Mouse (Mus musculus): Measurements from ENCODE around the gene Bace2.
A peak's percentile ranks its signal among the peaks of the same experiment; 100 is the strongest.

The Bace2 gene

GRCm38 (mm10) chr16:97356499-97357187 is at the start of gene Bace2:
Gene Bace2 (plus strand): TSS chr16:97356742.
- peak; percentile 25 for DNase-seq

DNA sequence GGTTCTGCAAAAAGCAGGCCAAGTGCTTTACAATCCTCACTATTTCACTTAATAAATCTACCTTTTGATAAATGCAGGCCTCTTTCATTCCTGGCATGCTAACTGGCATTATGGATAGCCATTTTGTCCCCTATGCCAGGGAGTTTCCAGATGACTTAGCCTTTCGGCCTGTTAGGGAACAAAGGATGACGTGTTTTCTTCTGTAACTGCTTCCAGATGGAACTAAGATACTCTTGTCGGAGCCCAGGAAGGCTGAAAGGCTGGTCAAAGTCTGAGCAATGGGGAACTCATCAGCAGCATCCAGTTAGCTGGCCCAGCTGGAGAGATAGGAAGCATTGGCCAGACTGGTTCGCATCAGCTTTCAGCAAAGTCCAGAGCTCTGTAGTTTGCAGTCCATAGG is 48.9 kb upstream of the Bace2 start:
- no peak for DNase-seq

DNA sequence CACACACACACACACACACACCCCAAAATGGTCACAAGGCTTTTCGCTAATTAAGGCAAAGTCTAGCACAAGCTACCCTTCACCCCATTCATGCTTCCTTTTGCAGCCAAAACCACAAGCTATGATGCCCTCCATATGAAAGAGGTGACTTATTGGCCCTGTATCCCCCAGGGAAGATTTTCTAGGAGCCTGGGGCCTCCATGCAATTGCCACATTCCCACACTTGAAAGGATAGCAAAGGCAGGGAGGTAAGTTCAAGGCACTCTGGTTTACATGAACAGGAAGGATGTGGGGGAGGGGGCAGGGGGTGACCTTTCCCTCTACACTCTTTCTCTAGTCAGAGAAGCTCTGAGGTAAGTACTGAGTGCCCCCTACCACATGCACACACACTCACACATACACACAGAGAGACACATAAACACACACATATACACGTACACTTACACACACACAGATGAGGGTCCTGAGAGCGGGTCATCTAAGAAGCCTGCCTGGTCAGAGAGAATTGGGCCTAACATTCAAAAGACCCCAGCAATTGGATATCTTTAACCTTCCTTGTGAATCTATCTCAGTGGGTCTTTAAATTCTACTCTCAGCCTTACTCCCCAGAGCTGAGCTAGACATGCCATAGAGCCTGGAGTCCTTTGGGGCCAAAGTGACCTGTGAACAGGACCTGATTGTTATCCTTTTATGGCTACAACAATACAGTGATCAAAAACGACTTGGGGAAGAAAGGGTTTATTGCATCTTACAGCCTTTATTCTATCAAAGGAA is 46.6 kb upstream of the Bace2 start:
- peak; percentile 27 for DNase-seq

- peak; percentile 9 for DNase-seq
Observed at GRCm38 (mm10) chr16:97310570-97310846, 46.0 kb upstream of the Bace2 start.

GRCm38 (mm10) chr16:97312960-97313686 is 43.4 kb upstream of the Bace2 start:
- peak; percentile 76 for DNase-seq

DNA sequence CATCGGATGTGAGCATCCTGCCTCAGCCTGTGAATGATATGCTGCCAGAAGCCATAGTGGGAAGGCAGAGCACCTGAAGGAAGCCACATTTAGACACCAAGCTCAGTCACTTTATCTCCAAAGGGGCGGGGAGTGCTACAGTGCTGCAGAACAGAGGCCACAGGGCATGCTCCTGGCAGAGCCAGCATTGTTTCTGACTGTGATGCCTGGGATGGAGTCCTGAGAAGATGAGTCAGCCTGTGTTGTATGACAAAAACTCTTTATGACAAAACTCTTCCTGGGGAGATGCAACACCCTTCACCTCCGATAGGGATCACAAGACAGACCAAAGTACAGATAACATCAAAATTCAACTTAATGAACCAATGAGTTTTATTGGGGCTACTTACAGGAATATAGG is 35.0 kb upstream of the Bace2 start:
- no peak for DNase-seq

GRCm38 (mm10) chr16:97322604-97323003 is 33.9 kb upstream of the Bace2 start:
- DNase-seq, result no peak

- DNase-seq, result peak; percentile 45
Observed at GRCm38 (mm10) chr16:97325975-97326374, 30.6 kb upstream of the Bace2 start.

DNA sequence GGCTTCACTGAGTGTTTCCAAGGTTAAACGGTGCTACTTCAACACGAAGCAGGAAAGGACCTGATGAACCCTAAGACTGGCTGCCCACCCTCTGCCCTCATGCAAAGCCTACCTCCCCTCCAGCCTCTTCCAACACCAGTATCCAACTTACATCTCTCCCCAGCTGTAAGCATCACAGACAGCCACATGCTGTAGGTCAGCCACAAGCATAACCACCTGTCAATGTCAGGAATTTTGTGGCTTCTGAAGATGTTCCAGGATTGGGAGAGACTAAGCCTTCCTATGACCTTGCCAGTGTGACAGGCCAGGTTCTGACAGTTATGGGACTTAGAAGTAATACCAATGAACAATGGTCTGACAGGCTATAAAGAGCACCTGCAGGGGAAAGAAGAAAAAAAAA is 27.9 kb upstream of the Bace2 start:
- DNase-seq, result no peak

DNA sequence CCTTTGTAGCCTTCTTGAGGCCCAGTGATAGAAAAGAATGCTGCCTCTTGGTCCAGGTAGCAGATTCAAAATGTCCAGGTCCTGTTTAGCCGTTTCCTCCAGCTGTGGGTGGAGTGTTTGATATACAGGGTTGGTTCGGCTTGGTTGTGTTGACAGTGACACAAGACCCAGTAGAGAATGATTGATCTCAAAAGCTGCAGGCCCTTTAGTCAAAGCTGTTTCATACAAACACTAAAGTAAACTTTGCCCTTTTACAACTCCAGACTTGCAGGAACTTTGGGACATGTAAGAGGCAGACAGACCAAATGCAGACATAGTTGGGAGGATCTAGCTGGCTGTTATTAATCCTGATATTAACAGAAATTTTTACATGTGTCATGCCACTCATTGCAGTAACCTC is 3.5 kb upstream of the Bace2 start:
- no peak for DNase-seq

DNA sequence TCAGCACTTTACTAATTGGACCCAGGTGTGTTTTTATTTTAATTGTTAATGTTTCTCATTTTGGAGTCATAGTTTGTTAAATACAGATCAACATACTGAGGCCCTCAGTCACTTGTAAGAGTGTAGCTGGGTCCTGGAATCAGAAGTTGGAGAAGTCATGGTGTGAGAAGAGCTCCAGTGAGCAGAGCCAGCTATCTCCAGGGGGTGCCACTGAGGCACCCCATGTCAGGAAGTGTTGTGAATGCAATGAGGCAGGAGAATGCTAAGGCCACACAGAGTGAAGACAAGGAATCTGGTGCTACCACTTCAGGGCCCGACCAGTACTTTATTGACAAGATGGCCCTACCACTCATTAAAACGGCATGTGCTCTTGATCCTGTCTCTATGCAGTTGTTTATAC is 1.9 kb upstream of the Bace2 start:
- DNase-seq, result no peak

DNA sequence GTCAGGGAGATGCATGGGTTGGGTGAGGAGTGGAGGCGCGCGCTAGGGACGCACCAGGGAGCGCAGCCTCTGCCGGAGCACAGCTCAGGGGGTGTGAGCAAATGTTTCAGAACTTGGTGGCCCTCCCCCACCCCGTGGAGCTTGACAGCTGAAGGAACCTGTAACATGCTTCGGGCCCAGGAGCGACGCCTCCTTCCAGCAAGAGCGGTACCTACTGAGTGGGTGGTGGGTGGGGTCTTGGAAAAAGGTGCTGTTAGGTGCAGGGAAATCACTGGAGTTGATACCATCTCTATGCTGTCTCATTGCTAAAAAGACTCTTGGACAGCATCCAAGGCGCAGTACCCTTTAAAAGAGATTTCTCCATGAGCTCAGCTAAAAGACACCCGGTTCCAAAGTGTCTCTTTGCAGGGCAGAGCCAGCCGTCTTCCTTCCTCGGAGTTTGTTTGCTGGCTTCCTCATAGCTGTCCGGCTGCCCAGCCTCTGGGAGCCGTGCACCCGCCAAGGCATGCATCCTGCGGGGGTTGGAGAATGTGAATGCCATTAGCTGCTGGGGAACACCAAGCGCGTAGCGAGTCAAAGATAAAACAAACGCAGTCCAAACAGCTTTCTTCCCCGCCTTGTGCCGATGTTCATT is 763 bp downstream of the Bace2 start:
- no peak for DNase-seq

DNA sequence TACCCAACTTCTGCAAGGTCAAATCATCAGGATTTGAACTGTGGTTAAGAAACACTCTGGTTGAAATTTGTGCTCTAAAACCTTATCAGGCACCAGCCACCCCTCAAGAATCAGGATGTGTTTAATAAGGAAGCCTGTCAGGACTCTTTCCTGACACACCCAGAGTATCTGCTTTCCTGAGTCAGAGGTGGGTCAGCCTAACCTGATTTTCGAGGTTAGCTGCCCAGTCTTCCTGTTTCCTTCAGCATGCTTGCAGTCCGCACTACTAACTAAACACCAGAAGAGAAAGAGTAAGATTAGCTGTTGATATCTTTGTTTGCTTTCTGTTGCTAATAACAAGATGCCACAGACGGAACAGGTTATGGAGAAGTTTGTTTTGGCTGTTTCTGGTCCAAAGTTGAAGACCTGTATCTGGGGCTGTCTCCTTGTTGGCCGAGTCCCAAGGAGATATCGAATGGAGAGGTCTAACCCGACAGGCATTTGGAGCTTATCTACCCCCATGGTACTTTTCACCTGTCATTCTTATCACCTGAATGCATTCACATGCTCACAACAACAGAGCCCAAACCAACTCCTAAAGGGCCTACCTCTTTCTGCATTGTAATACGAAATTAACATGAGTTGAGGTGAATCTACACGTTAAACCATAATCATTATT is 5.8 kb downstream of the Bace2 start:
- no peak for DNase-seq

GRCm38 (mm10) chr16:97366141-97366540 is 9.6 kb downstream of the Bace2 start:
- DNase-seq, result no peak

DNA sequence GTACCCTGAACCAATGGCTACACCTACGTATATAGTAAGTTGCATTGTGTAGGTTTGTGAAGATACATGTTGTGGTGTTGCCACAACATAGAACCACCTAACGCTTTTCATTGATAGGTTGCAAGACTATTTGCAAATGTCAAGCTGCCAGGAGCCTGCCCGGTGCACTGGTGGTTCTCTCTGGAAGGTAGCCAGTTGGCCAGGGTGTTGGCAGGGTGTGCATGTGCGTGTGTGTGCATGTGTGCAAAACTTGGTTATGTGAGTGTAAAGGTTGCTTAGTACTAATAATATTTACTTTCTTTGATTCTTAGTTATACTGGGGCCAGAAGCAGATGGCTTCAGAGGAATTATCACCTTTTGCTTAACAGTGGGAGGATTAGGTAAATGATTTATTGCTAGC is 13.7 kb downstream of the Bace2 start:
- no peak for DNase-seq

DNA sequence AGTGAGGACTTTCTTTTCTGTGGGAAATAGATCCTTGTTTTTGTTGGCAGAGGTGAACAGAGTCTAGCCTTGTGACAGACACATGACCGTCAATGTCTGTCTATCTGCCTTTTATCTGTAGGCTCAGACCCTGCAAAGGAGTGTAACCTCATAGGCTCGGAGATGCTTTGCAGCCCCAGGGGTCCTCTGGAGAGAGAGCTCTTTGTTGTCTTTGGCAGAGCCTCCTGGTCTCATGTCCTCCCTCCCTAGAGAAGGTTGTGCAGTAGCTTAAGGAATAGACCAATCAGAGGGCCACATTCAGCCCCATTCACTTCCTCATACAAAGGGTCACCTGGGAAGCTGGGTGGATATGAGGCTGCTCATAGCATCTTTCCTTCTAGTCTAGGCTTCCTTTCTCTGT is 31.4 kb downstream of the Bace2 start:
- DNase-seq, result no peak

DNA sequence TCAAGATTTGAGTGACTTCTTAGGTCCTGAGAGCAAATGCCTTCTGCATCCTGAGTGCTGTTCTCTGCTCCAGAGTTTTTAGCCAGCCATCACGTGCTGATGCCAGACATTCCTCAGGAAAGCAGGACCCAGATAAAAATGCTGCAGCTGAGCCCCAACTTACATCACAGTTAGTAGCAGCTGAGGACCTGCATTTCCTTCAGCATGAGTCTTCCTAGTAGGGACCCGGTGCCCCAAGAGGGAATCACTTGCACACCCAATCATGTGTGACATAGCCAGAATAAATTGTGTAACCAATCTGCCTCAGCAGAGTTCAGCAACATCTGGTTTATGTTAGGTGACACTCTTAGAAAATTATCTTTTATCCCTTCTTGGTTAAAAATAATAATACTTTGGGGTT is 34.7 kb downstream of the Bace2 start:
- DNase-seq, result no peak

- no peak for DNase-seq
Observed at GRCm38 (mm10) chr16:97391701-97392384, 35.3 kb downstream of the Bace2 start.

DNA sequence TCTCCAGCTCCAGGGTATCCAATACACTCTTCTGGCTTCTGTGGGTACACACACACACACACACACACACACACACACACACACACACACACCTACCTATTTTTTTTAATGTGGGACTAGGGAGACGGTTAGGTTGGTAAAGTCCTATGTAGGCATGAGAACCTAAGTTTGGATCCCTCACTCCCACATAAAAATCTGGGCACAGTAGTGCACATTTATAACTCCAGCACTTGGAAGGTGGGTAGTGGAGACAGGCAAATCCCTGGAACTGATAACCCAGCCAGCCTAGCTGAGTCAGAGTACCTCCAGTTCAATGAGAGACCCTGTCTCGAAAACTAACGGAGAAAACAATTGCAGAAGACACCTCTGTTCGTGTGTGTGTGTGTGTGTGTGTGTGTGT is 39.9 kb downstream of the Bace2 start:
- DNase-seq, result no peak

DNA sequence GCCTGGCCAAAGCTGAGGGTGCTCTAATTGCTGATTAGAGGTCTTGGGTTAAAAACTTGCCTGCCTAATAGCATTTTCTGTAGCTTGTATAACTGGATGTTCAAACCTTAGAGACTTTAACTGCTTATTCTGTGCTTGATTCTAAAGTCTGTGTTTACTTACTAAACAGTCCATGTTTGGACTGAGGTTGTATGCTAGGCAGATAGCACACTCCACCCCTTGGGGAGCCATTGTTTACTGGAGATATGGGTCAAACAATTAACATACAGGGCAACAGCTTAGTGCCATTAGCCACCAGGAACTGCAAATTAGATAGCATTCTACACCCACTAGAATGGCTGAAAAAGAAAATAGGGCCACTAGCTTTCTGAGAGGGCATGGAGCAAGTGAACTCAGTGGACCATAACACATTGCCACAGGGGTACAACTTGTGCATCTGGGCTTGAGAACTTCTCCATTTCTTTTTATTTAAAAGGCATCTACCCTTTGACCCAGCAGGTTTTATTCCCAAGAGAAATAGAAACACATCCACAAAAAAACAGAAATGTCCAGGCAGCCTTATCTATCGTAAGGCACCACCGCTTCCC is 41.5 kb downstream of the Bace2 start:
- DNase-seq, result no peak

GRCm38 (mm10) chr16:97399991-97400390 is 43.4 kb downstream of the Bace2 start:
- DNase-seq, result no peak

DNA sequence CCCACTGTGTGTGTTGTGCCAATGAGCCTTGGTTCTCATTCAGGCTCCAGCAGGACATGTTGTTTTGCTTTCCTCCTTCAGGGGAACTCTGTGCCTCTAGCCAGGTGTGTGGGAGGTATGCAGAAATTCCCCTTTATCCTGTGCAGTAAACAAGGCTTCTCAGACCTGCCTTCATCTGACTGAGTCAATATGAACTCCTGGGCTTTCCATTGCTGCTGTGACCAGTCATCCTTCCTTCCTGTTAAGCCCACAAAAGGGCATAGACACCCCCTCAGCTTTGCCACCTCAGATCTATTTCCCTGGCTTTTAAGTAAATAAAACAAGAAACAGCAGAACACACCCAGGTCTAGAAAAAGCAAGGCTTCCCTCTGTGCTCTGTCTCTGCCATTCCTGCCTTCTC is 45.2 kb downstream of the Bace2 start:
- no peak for DNase-seq

Data from thymus, postnatal 14 days (tissue).